Mouse (Mus musculus) myocyte (in vitro differentiated cells): ENCODE data around the gene Prps2. TPM values are rescaled to one million over a fixed set of nuclear protein-coding genes. Genes with fewer than 3 reads are reported as not detected.

Source experiments
- H3K27me3 ChIP-seq: one replicate; pipeline ENCODE4 v1.6.1; 2011; ENCODE audit not compliant: control insufficient read depth, insufficient read depth, insufficient read length
- H3K36me3 ChIP-seq: one replicate; pipeline ENCODE4 v1.6.1; 2011; ENCODE audit not compliant: control insufficient read depth, insufficient read depth
- H3K4me2 ChIP-seq: one replicate; pipeline ENCODE4 v1.6.1; 2011; ENCODE audit warnings: low read depth, control low read depth
- H3K4me3 ChIP-seq: one replicate; pipeline ENCODE4 v1.5.1; 2011; ENCODE audit warnings: mild to moderate bottlenecking, control low read depth, moderate library complexity
- H3K79me2 ChIP-seq: one replicate; pipeline ENCODE4 v1.6.1; 2011; ENCODE audit not compliant: control insufficient read depth, insufficient read depth
- H3ac ChIP-seq: one replicate; pipeline ENCODE4 v1.6.1; 2011; ENCODE audit not compliant: control insufficient read depth, insufficient read length
- CEBPB ChIP-seq: IDR thresholded peaks from 2 replicates; pipeline ENCODE4 v1.6.1; 2011; ENCODE audit warnings: mild to moderate bottlenecking, moderate library complexity; ENCODE audit not compliant: poor library complexity, insufficient read depth, severe bottlenecking
- E2F4 ChIP-seq: IDR thresholded peaks from one replicate; pipeline ENCODE4 v1.6.1; 2011; ENCODE audit warnings: mild to moderate bottlenecking, control low read depth, moderate library complexity; ENCODE audit not compliant: insufficient read depth
- MAX ChIP-seq: IDR thresholded peaks from one replicate; pipeline ENCODE4 v1.6.1; 2011; ENCODE audit warnings: low read depth, mild to moderate bottlenecking, control low read depth
- MYOD1 ChIP-seq, 3 experiments: IDR thresholded peaks; one replicate each; pipeline ENCODE4 v1.6.1; 2011; ENCODE audit warnings: control low read depth in 2 of 3, low read depth in 2 of 3, mild to moderate bottlenecking in 2 of 3, moderate library complexity in 1 of 3; ENCODE audit not compliant: insufficient read length in 2 of 3, control insufficient read depth in 1 of 3
- MYOG ChIP-seq, 3 experiments: IDR thresholded peaks; one replicate each; pipeline ENCODE4 v1.6.1; 2011; ENCODE audit warnings: control low read depth in 2 of 3, low read depth in 2 of 3, mild to moderate bottlenecking in 2 of 3; ENCODE audit not compliant: insufficient read length in 2 of 3, control insufficient read depth in 1 of 3, insufficient read depth in 1 of 3
- POLR2A ChIP-seq: IDR thresholded peaks from one replicate; pipeline ENCODE4 v1.6.1; 2011; ENCODE audit warnings: low read depth, mild to moderate bottlenecking, control low read depth, moderate library complexity; ENCODE audit not compliant: insufficient read length
- POLR2AphosphoS2 ChIP-seq: IDR thresholded peaks from one replicate; pipeline ENCODE4 v1.6.1; 2011; ENCODE audit warnings: low read depth, control low read depth; ENCODE audit not compliant: insufficient read length
- REST ChIP-seq: IDR thresholded peaks from one replicate; pipeline ENCODE4 v1.6.1; 2011; ENCODE audit warnings: mild to moderate bottlenecking, control low read depth, moderate library complexity; ENCODE audit not compliant: insufficient read depth, insufficient read length
- SRF ChIP-seq: IDR thresholded peaks from one replicate; pipeline ENCODE4 v1.6.1; 2011; ENCODE audit warnings: low read depth; ENCODE audit not compliant: control insufficient read depth, insufficient read length
- TCF12 ChIP-seq: IDR thresholded peaks from one replicate; pipeline ENCODE4 v1.6.1; 2011; ENCODE audit warnings: mild to moderate bottlenecking, control low read depth; ENCODE audit not compliant: poor library complexity, insufficient read depth, severe bottlenecking
- TCF3 ChIP-seq: IDR thresholded peaks from one replicate; pipeline ENCODE4 v1.6.1; 2011; ENCODE audit warnings: low read depth, control low read depth; ENCODE audit not compliant: insufficient read length
- USF1 ChIP-seq: IDR thresholded peaks from one replicate; pipeline ENCODE4 v1.6.1; 2011; ENCODE audit warnings: low read depth, mild to moderate bottlenecking, control low read depth, moderate library complexity
- polyA plus RNA-seq: library from polyadenylated mRNA; unstranded; fragments of >200 nt; fragmentation: generic; extraction: Trizol; gene quantifications from one replicate; pipeline ENCODE4 v1.2.1, GENCODE M21; 2012; ENCODE audit warnings: missing spikeins

Prps2 gene
- polyA plus RNA-seq, 1 experiment: 2.7 TPM

GRCm38 (mm10) chrX:167355965-167356364, 26.6 kb downstream of the Prps2 start:
- Histone ChIP-seq H3K27me3 (no peaks in the 10 kb centered on the region), H3ac (no peak overlapping the region), H3K79me2 (no peaks in the 10 kb centered on the region), H3K4me2 (no peak overlapping the region), H3K36me3 (no peaks in the 10 kb centered on the region), H3K4me3 (no peak overlapping the region)
- TF ChIP-seq REST: no peak
- TF ChIP-seq CEBPB: no peak
- TF ChIP-seq SRF: no peak
- TF ChIP-seq MYOG (IDR thresholded peaks at IDR 0.05; ENCODE audit: control insufficient read depth in 1 of 3, insufficient read depth in 1 of 3, insufficient read length in 2 of 3, low read depth in 2 of 3): no peak
- no peak for TF ChIP-seq POLR2AphosphoS2
- no peak for TF ChIP-seq USF1
- TF ChIP-seq MAX: no peak
- TF ChIP-seq POLR2A: no peak
- no peak for TF ChIP-seq TCF3
- no peak for TF ChIP-seq TCF12
- no peak for TF ChIP-seq E2F4
- TF ChIP-seq MYOD1 (IDR thresholded peaks at IDR 0.05; ENCODE audit: control insufficient read depth in 1 of 3, insufficient read length in 2 of 3, low read depth in 2 of 3): no peak

GRCm38 (mm10) chrX:167353617-167354016, 28.9 kb downstream of the Prps2 start:
- H3K27me3 ChIP-seq: no peaks in the 10 kb centered on the region
- TF ChIP-seq MAX (no peak), POLR2AphosphoS2 (no peak), TCF3 (no peak), E2F4 (no peak), MYOG (IDR thresholded peaks at IDR 0.05; ENCODE audit: control insufficient read depth in 1 of 3, insufficient read depth in 1 of 3, insufficient read length in 2 of 3, low read depth in 2 of 3) (no peak), SRF (no peak), REST (no peak)
- no peak overlapping the region for H3K4me3 ChIP-seq
- no peak overlapping the region for H3ac ChIP-seq
- no peaks in the 10 kb centered on the region for H3K36me3 ChIP-seq
- no peaks in the 10 kb centered on the region for H3K79me2 ChIP-seq
- no peak overlapping the region for H3K4me2 ChIP-seq

- H3ac ChIP-seq: no peak overlapping the region
- H3K27me3 ChIP-seq: no peaks in the 10 kb centered on the region
- no peak overlapping the region for H3K4me2 ChIP-seq
- TF ChIP-seq MYOG (IDR thresholded peaks at IDR 0.05; ENCODE audit: control insufficient read depth in 1 of 3, insufficient read depth in 1 of 3, insufficient read length in 2 of 3, low read depth in 2 of 3) (no peak), CEBPB (no peak), TCF12 (no peak), REST (no peak), USF1 (no peak), TCF3 (no peak), MAX (no peak), POLR2A (no peak), POLR2AphosphoS2 (no peak)
- no peaks in the 10 kb centered on the region for H3K36me3 ChIP-seq
- H3K79me2 ChIP-seq: no peaks in the 10 kb centered on the region
- no peak overlapping the region for H3K4me3 ChIP-seq
Measured at GRCm38 (mm10) chrX:167346440-167346839, 36.1 kb downstream of the Prps2 start.

- TF ChIP-seq TCF12: no peak
- no peak for TF ChIP-seq E2F4
- no peak for TF ChIP-seq MAX
- no peak for TF ChIP-seq POLR2A
- TF ChIP-seq USF1: no peak
- TF ChIP-seq REST: no peak
- TF ChIP-seq MYOD1 (IDR thresholded peaks at IDR 0.05; ENCODE audit: control insufficient read depth in 1 of 3, insufficient read length in 2 of 3, low read depth in 2 of 3): no peak
- TF ChIP-seq CEBPB: no peak
- no peak for TF ChIP-seq POLR2AphosphoS2
- no peak for TF ChIP-seq TCF3
- no peak for TF ChIP-seq MYOG (IDR thresholded peaks at IDR 0.05; ENCODE audit: control insufficient read depth in 1 of 3, insufficient read depth in 1 of 3, insufficient read length in 2 of 3, low read depth in 2 of 3)
- TF ChIP-seq SRF: no peak
- no peak overlapping the region for H3K4me3 ChIP-seq
- no peaks in the 10 kb centered on the region for H3K27me3 ChIP-seq
- H3K79me2 ChIP-seq: no peaks in the 10 kb centered on the region
- no peaks in the 10 kb centered on the region for H3K36me3 ChIP-seq
- no peak overlapping the region for H3K4me2 ChIP-seq
- no peak overlapping the region for H3ac ChIP-seq
Measured at GRCm38 (mm10) chrX:167344356-167344755, 38.2 kb downstream of the Prps2 start.

- H3K36me3 ChIP-seq: no peaks in the 10 kb centered on the region
- no peak overlapping the region for H3K4me2 ChIP-seq
- TF ChIP-seq USF1 (no peak), MYOD1 (IDR thresholded peaks at IDR 0.05; ENCODE audit: control insufficient read depth in 1 of 3, insufficient read length in 2 of 3, low read depth in 2 of 3) (no peak), CEBPB (no peak), REST (no peak), TCF12 (no peak)
- no peaks in the 10 kb centered on the region for H3K79me2 ChIP-seq
- no peaks in the 10 kb centered on the region for H3K27me3 ChIP-seq
- no peak overlapping the region for H3K4me3 ChIP-seq
- no peak overlapping the region for H3ac ChIP-seq
Measured at GRCm38 (mm10) chrX:167341811-167342210, 40.7 kb downstream of the Prps2 start.
